Mouse (Mus musculus): Measurements from ENCODE around the gene Hoxa3.

DNA sequence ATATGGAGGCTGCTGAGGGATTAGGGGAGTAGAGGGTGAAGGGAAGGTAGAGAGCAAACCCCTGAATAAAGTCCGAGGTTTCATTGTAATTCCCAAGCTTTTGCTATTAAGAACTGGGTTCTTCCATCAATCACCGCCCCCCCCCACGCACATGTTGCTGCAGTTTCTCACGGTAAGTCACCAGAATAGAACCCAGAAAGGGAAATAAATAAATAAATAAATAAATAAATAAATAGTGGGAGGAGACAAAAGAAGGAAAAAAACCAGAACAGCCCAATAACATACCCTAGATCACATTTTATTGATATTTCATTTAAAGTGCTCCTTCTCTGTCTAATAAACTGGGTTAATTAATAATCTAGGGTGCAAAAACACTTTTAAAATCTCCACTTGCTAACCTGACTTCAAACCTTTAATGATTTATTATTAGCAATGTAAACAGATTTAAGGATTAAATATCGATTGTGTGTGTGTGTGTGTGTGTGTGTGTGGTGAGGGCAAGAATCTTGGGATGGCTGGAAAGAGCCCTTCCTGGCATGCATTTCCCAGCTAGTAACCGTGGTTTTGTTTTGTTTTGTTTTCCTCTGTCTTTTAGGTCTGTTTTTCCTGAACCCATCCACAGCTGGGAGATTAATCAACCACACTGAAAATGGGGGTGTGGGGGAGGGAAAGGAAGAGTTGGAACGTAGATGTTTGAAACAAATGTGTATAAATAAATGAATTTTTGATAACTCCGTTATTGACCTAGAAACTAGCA, 51.6 kb downstream of the Hoxa3 start:
- TF ChIP-seq CTCF (IDR thresholded peaks at IDR 0.05; ENCODE audit: borderline replicate concordance, control insufficient read depth, extremely low read depth, insufficient read depth, low read length, poor library complexity) (no peak), POLR2A (IDR thresholded peaks at IDR 0.05; ENCODE audit: control insufficient read depth, extremely low read depth, insufficient read depth, low read length, poor library complexity) (no peak)
